Mouse (Mus musculus) thymus, postnatal 4 days (tissue): ENCODE measurements at regions not wholly inside any gene's neighbourhood (a gene's known extent, or its start where the extent isn't known, plus 50 kb on each side); places are given as distances from the start of the nearest gene placed in this dataset.

Experiments used
- DNase-seq: peaks from one replicate; pipeline ENCODE4 v3.0.0; 2021

GRCm38 (mm10) chr3:134610244-134610643 is 218.6 kb upstream of the Tacr3 start:
- no peak for DNase-seq

DNA sequence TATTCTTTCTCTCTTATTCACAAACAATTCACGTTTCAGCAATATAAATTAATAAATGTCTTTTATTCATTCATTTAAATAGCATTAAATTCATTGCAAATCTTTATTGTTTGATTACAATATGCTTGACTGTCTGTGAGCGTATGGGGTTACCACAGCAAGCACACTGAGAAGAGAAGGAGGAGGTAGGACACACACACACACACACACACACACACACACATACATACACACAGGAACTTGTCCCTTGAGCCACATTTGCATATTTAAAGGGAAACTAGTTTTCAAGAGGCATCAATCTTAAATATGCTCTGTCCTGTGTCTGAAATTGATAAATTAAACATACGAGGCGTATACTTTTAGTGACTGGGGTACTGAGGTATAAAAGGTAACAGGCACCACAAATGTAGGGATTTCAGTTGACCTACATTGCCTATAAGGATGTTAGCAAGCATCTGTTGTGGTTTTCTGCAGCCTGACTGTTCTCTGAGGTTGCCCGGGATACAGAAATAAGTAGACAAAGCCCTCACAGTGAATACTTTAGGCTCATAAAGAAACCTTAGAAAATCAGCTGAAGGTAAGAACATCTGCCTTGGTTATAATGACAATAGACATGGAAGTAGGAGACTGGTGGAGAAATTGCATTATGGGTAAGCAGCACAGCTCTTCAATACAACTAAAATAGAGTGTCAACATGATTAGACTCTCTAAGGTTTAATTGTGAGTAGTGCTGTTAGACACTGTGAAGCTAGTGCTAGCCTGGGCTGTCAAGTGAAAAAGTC is 217.1 kb upstream of the Tacr3 start:
- DNase-seq: no peak

DNA sequence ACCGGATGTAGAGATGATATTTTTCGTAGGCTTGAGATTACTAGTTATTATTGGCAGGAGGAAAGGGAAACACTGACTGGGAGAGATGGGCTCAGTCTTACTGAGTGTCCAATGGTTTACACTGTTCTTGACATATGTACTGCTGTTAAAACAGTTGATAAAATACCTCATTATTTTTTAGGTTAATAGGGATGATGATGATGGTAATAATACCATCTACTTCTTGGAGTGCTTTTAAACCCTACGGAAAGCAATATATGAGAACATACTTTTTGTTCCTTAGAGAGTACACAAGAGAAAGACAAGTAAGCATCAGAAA is 216.6 kb upstream of the Tacr3 start:
- DNase-seq: no peak

DNA sequence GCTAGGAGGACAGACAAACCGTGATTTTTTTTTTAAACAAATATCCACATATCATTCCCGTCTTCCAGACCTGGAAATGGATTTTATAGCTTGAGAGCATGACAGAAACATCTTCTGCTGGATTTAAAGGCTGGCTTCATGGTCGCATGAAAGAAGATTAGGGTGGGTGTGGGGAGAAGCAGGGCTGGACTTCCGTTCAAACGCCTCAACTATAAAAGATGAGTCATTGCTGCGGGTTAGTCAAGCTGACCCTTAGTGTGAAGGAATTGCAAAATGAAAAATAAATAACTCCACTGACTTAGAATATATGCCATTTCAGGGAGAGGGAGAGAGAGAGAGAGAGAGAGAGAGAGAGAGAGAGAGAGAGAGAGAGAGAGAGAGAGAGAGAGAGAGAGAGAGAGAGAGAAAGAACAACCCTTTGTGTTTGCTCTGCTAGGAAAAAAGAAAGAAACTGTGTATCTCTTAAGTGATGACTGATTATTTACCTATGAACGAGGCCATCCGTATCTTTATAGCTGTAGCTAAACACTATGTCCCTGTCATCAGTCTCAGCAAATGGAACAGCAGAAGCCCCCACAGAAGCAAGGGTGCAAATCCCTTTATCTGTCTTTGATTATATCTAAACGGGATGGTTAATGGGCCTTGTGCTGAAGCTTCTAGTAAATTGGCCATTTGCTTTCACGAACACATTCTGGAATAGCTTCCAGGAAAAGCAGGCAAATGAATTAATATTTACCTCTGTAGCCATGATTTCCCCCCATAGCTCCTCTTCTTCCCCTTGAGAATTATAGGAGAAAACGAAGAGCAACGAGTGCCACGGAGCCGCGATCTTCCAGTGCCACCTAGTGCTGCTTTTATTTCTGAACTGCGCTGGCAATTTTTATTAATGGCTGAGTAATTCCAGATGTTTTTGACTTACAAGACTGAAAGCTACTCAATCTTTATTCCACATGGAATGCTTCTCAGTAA is 199.4 kb upstream of the Tacr3 start:
- DNase-seq: peak; percentile 40

GRCm38 (mm10) chr3:134630135-134630516 is 198.7 kb upstream of the Tacr3 start:
- DNase-seq: no peak

DNA sequence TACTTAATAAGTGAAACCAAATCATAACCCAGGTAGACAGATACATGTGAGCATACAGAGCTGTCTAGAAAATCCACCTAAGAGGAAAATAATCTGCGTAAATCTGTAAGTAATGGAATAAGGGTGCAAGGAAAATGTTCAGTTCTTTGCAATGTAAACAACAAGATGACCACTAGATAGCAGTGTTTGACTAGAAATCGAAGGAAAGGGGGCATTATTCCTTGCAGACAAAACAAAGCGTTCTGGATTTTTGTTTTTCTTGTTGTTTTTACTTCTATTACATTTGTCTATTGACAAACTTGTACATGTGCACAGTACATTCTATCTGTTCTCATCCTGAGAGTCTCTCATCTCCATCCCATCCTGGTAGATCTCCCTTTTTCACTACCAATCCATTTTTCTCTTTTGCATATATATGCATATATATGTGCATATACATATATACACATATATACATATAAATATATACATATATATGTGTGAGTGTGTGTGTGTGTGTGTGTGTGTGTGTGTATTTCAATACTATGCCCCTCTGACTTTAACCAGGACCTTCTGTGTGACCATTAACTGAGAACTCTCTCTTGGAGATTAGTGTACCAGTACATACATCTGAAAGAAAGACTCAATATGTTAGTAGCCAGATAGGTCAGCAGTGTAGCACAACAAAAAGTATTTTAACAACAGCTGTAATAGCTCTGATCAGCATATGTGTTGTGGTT is 179.9 kb upstream of the Tacr3 start:
- DNase-seq: no peak

DNA sequence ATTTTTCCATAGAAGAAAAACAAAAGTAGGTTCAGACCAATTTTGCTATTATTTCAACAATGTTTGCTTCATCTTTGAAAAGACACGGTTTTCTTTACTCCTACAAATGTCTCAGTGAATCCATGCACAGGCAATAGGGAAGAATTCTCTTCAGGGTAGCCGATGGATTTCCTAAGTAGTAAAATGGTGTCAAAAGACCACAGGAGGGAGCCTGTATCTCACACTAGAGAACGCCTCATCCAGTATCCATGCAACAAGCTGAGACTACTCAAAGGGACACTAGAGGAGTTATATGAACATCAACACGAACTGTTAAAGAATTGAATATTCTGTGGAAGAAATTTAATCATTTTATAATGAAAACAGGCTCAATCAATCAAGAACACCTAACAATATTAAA is 174.8 kb upstream of the Tacr3 start:
- no peak for DNase-seq

GRCm38 (mm10) chr3:134694893-134695292 is 133.9 kb upstream of the Tacr3 start:
- DNase-seq: no peak

- DNase-seq: peak; percentile 5
These were observed 110.2 kb upstream of the Tacr3 start for GRCm38 (mm10) chr3:134718620-134719019.

DNA sequence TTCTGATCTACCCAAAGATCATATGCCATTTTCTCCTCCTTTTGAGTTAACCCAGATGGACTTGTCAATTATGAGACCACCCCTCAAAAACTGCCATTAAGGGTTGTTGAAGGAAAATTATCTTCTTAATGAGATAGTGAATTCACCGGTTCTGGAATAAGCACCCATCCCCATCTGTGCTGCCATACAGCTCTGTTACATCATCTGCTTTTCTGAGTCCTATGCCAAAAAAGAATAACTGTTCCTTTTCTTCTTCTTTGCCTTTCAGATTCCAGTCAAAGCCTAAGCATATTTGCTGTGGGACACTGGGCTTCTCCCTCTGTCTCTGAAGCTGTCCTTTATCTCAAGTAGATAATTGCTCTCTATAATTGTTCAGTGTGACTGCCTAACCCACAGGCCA is 93.1 kb upstream of the Tacr3 start:
- no peak for DNase-seq

- no peak for DNase-seq
These were observed 67.7 kb upstream of the Tacr3 start for GRCm38 (mm10) chr3:134761108-134761507.

GRCm38 (mm10) chr3:134763264-134763936 is 65.4 kb upstream of the Tacr3 start:
- DNase-seq: no peak
